Mouse (Mus musculus) forebrain, embryonic 12.5 days (tissue): Measurements from ENCODE around the gene Sec24a. TPM values are rescaled to one million over a fixed set of nuclear protein-coding genes. Genes with fewer than 3 reads are reported as not detected.
A peak's percentile ranks its signal among the peaks of the same experiment; 100 is the strongest.
"Not testable (repeated sequence)": the region's sequence is repeated elsewhere in the genome, so short reads cannot be mapped to it uniquely, and the experiment has no call there.

Source experiments
- ATAC-seq: fragments of 200-750 bp; cut with Nextera tagmentation; 2 replicates; pipeline ENCODE4 v1.8.0; 2017; ENCODE audit warnings: moderate TSS enrichment; ENCODE audit not compliant: low FRiP score
- H3K27ac ChIP-seq: fragments of 300-500 bp; sonication (generic); 2 replicates; pipeline ENCODE4 v1.5.1; 2016; ENCODE audit warnings: mild to moderate bottlenecking
- H3K27me3 ChIP-seq: fragments of 300-500 bp; sonication (generic); 2 replicates; pipeline ENCODE4 v1.6.1; 2016; ENCODE audit warnings: mild to moderate bottlenecking
- H3K36me3 ChIP-seq: fragments of 300-500 bp; sonication (generic); replicated peaks from 2 replicates; pipeline ENCODE4 v1.6.1; 2016; ENCODE audit warnings: mild to moderate bottlenecking
- H3K4me1 ChIP-seq: fragments of 300-500 bp; sonication (generic); 2 replicates; pipeline ENCODE4 v1.6.1; 2016
- H3K4me2 ChIP-seq: fragments of 300-500 bp; sonication (generic); 2 replicates; pipeline ENCODE4 v1.6.1; 2016; ENCODE audit warnings: mild to moderate bottlenecking, moderate library complexity
- H3K4me3 ChIP-seq: fragments of 300-500 bp; sonication (generic); replicated peaks from 2 replicates; pipeline ENCODE4 v1.5.1; 2016; ENCODE audit warnings: mild to moderate bottlenecking
- H3K9ac ChIP-seq: fragments of 300-500 bp; sonication (generic); 2 replicates; pipeline ENCODE4 v1.6.1; 2016; ENCODE audit warnings: mild to moderate bottlenecking
- H3K9me3 ChIP-seq: fragments of 300-500 bp; sonication (generic); 2 replicates; pipeline ENCODE4 v1.6.1; 2016
- WGBS: fragments of 180-500 bp; shearing (Covaris S2); methylation state at CpG from one replicate; pipeline ENCODE4 v1.1.7; 2016; 5-methylcytosine and 5-hydroxymethylcytosine counted together
- polyA plus RNA-seq: library from polyadenylated mRNA; unstranded; fragments of >200 nt; fragmentation: Nextera tagmentation; extraction: Ambion mirVana; gene quantifications from 2 replicates; pipeline ENCODE4 v1.2.1, GENCODE M21; 2016

The Sec24a gene
- polyA plus RNA-seq, 1 experiment from 2014 or later: 14.8 TPM

DNA sequence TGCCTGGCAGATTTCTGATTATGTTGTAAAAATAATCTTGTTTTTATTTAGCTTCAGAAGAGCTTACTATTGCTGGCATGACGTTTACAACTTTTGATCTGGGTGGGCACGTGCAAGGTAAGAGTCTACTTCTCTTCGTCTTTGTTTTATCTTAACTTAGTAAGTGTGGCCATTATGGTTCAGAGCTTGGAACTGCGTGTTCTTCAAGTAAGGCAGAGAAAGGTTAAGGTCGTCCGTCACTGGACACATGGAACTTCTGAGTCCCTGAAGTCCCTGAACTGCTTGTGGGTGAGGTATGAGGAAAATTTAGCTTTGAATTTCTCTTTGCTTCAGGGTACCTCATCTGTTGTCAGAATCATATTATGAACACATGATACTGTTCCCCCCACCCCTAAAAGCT, 19.3 kb upstream of the Sec24a start:
- H3K27ac ChIP-seq: no peak overlapping the region
- H3K4me3 ChIP-seq: no peak overlapping the region
- H3K27me3 ChIP-seq: no peaks in the 10 kb centered on the region
- no peaks in the 10 kb centered on the region for H3K4me1 ChIP-seq
- ATAC-seq: no peak
- H3K9ac ChIP-seq: no peak overlapping the region
- peaks cover 61% of the 10 kb centered on the region for H3K36me3 ChIP-seq
- WGBS: 93% methylated on average over 6 of the region's 6 CpGs
- 0 out of 2 replicates have a peak, but pooled peaks cover 3% of the 10 kb centered on the region for H3K9me3 ChIP-seq
- no peak overlapping the region for H3K4me2 ChIP-seq

DNA sequence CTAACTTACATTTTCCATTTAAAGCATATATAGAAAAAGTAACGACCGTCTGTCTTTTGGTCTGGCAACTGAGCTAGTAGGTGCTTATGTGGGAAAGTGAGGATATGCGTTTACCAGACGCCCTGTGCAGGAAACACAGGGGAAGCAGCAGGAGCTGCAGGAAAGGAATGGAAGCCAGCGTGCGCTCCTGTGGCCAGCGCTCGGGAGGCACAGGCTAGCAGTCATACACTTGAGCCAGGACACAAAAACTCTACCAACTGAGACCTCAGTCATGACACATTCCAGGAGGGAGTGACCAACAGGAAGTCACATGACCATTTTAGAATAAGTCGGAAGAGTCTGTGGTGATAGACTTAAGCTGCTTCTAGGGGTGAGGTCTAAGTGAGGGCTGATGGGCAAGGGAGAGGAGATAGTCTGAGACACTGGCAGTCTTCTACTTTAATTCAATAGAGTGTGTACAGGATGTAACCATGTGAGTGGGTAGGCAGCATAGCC, 17.4 kb upstream of the Sec24a start:
- H3K27me3 ChIP-seq: no peaks in the 10 kb centered on the region
- no peak overlapping the region for H3K27ac ChIP-seq
- 95% methylated on average over 9 of the region's 9 CpGs for WGBS
- no peak overlapping the region for H3K4me3 ChIP-seq
- no peak for ATAC-seq
- H3K4me2 ChIP-seq: no peak overlapping the region
- peaks cover 47% of the 10 kb centered on the region for H3K36me3 ChIP-seq
- no peak overlapping the region for H3K9ac ChIP-seq
- no peaks in the 10 kb centered on the region for H3K4me1 ChIP-seq
- 0 out of 2 replicates have a peak, but pooled peaks cover 1% of the 10 kb centered on the region for H3K9me3 ChIP-seq

DNA sequence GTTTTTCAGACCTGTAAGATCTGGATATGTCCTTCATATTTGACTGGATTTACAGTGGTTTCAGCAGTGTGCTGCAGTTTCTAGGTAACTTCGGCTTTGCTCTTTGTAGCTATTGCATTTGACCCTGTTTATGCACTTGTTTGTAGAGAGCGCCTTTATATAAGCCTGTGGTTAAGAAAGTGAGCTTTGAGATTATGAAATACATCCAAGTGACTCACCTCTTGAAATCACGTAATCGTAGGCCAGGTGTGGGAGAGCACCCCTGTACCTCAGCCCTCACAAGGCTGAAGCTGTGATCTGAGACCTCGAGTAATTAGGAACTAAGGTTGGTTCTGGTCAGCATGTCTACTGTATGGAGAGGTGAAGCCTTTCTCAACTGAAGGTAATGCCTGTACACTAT, 14.0 kb upstream of the Sec24a start:
- Histone ChIP-seq H3K4me2 (no peak overlapping the region), H3K9ac (no peak overlapping the region)
- ATAC-seq: no peak

DNA sequence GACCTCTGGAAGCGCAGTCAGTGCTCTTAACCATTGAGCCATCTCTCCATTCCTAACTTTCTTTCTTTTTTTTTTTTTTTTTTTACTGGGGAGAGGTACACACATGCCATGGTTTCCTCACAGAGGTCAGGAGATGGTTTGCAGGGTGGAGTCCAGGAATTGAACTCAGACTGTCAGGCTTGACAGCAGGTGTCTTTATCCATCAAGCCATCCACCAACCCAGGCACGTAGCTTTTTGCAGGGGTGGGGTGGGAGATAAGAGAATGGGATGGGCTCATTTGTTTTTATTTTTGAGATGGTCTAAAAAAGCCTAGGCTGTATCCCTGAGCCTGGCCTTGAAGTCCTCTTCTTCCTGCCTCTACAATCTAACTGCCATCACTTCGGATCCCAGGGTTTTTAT, 12.1 kb upstream of the Sec24a start:
- H3K9me3 ChIP-seq: no peaks in the 10 kb centered on the region
- H3K27ac ChIP-seq: no peak overlapping the region
- no peak overlapping the region for H3K9ac ChIP-seq
- H3K4me2 ChIP-seq: no peak overlapping the region
- 89% methylated on average over 3 of the region's 3 CpGs for WGBS
- H3K27me3 ChIP-seq: no peaks in the 10 kb centered on the region
- no peaks in the 10 kb centered on the region for H3K4me1 ChIP-seq
- H3K36me3 ChIP-seq: peaks cover 9% of the 10 kb centered on the region
- H3K4me3 ChIP-seq: no peak overlapping the region
- no peak for ATAC-seq

More for the DNA sequence above, 14.0 kb upstream of the Sec24a start:
- Histone ChIP-seq H3K27ac (no peak overlapping the region), H3K9me3 (no peaks in the 10 kb centered on the region), H3K4me1 (no peaks in the 10 kb centered on the region), H3K4me3 (no peak overlapping the region), H3K36me3 (peaks cover 28% of the 10 kb centered on the region), H3K27me3 (no peaks in the 10 kb centered on the region)
- 96% methylated on average over 5 of the region's 5 CpGs for WGBS

DNA sequence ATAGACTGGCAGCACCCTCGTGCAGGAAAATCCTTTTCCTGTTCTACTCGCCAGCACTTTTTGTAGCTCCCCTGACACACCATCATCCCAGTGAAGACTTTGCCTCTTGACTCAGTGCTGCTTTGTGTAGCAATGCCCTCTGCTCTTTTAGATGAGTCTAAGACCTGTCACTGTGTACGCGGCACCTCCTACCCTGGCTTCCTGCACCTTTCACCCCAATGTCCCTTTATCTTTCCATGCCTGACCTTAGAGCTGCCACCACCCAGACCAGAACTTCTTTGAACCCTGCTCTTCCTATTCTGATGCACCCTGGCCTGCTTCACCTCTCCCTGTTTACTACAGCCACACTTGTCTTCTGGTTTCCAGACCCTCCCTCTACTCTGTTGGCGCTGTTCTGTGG, 4.9 kb upstream of the Sec24a start:
- H3K36me3 ChIP-seq: no peaks in the 10 kb centered on the region
- no peak overlapping the region for H3K4me2 ChIP-seq
- H3K27ac ChIP-seq: no peak overlapping the region
- H3K27me3 ChIP-seq: no peaks in the 10 kb centered on the region
- H3K9ac ChIP-seq: no peak overlapping the region
- no peaks in the 10 kb centered on the region for H3K9me3 ChIP-seq
- WGBS: 83% methylated on average over 5 of the region's 5 CpGs
- no peak for ATAC-seq
- H3K4me3 ChIP-seq: no peak overlapping the region
- H3K4me1 ChIP-seq: peaks cover 10% of the 10 kb centered on the region

DNA sequence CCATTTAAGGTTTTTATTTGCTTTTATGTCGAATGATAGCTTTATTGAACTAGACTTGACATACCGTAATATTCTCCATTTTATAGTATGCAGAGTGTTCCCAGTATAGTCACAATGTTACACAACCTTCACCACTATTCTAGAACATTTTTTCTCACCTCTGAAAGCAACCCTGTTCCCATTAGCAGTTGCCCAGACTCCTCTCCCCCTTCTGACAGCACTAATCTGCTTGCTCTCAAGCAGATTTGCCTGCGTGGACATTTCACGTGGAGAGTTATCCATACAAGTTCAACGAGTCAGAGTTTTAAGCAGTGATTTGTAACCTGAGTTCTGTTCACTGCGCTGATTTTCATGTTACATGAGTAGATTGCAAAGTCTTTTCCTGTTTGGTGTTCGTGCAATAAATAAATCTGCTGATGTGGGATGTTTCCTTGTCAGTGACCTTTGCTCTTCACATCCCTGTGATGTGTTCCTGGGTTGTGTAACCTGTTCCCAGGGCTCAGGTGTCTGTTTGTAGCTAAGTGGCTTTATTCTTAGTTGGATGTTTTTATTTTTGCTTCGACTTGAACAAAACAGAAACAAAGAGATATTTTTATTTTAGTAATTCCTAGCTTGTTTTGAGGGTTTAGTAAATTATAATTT, 4.3 kb upstream of the Sec24a start:
- no peaks in the 10 kb centered on the region for H3K36me3 ChIP-seq
- H3K4me3 ChIP-seq: no peak overlapping the region
- H3K4me2 ChIP-seq: no peak overlapping the region
- H3K9me3 ChIP-seq: no peaks in the 10 kb centered on the region
- no peak overlapping the region for H3K27ac ChIP-seq
- no peak overlapping the region for H3K9ac ChIP-seq
- no peaks in the 10 kb centered on the region for H3K27me3 ChIP-seq
- 84% methylated on average over 8 of the region's 8 CpGs for WGBS
- H3K4me1 ChIP-seq: peaks cover 14% of the 10 kb centered on the region
- ATAC-seq: no peak

DNA sequence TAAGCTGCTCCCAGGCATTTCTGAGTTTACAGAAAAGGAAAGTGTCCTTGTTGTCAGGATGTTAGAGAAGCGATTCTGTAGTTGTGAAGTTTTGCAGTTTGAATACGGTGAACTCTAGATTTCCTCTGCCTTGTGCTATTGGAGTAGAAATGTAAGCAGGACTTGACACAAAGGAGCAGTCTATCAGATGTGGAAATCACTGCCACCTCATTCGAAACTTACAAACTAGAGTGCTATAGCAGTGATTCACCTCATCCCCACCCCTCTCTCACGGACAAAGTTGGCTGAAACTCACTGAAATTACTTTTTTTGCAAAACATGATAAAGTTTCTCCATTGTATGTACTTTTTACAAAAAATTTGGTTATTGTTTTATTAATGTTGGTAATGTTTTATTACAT, 1.4 kb upstream of the Sec24a start:
- Histone ChIP-seq H3K4me2 (peak overlapping the region; percentile 87), H3K36me3 (no peaks in the 10 kb centered on the region), H3K9ac (no peak overlapping the region), H3K4me1 (peaks cover 14% of the 10 kb centered on the region), H3K9me3 (no peaks in the 10 kb centered on the region), H3K27me3 (peaks cover 7% of the 10 kb centered on the region; the same call in 1 of the 2 replicates), H3K27ac (no peak overlapping the region), H3K4me3 (0 out of 2 replicates have a peak overlapping the region, but pooled peaks have one; percentile 91)
- 83% methylated on average over 4 of the region's 4 CpGs for WGBS
- no peak for ATAC-seq

DNA sequence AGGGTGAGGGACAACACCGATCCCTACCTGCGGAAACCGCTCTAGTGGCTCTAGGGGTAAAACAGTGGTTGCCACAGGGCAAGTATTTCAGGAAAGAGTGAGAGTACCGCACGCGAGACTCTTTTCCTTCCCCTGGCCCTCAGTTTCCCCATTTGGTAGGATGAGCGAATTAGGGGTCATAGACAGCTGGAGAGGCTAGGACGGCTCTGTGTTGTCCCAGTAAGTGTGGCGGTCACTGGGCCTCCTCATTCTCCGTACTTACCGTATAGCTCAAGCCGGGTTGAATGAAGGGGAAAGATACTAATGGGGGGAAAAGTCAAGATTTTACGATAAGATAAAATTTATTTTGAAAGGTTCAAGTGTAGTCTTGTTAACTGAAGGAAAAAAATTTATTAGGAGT, 521 bp upstream of the Sec24a start:
- Histone ChIP-seq H3K9ac (peak overlapping the region; percentile 74), H3K4me2 (peak overlapping the region; percentile 87), H3K4me3 (peak overlapping the region; percentile 91), H3K9me3 (no peaks in the 10 kb centered on the region), H3K4me1 (peaks cover 14% of the 10 kb centered on the region), H3K27me3 (peaks cover 10% of the 10 kb centered on the region; the same call in 1 of the 2 replicates), H3K27ac (no peak overlapping the region), H3K36me3 (no peaks in the 10 kb centered on the region)
- 7% methylated on average over 13 of the region's 13 CpGs for WGBS
- peak; percentile 23; the same call in 1 of the 2 replicates for ATAC-seq

DNA sequence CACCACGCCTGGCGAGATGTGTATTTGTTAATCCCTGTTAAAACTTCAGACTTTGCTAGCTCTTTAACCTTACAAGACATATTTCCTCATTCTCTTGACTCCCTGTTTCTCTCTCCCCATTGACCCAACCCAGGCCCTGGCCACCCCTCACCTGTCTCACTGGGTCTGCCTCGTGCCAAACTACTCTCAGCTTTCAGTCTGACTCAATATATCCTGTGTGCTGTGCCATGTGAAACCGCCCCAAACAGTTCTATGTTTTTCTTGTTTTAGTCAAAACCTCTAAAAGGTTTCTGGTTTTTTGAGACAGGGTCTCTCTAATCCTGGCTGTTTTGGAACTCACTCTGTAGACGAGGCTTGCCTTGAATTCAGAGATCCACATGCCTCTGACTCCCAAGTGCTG, 2.2 kb downstream of the Sec24a start:
- Histone ChIP-seq H3K27ac (no peak overlapping the region), H3K36me3 (no peaks in the 10 kb centered on the region), H3K4me3 (no peak overlapping the region), H3K9ac (no peak overlapping the region), H3K27me3 (peaks cover 10% of the 10 kb centered on the region; the same call in 1 of the 2 replicates), H3K9me3 (no peaks in the 10 kb centered on the region), H3K4me1 (peaks cover 20% of the 10 kb centered on the region), H3K4me2 (no peak overlapping the region)
- ATAC-seq: no peak
- 74% methylated on average over 5 of the region's 5 CpGs for WGBS

DNA sequence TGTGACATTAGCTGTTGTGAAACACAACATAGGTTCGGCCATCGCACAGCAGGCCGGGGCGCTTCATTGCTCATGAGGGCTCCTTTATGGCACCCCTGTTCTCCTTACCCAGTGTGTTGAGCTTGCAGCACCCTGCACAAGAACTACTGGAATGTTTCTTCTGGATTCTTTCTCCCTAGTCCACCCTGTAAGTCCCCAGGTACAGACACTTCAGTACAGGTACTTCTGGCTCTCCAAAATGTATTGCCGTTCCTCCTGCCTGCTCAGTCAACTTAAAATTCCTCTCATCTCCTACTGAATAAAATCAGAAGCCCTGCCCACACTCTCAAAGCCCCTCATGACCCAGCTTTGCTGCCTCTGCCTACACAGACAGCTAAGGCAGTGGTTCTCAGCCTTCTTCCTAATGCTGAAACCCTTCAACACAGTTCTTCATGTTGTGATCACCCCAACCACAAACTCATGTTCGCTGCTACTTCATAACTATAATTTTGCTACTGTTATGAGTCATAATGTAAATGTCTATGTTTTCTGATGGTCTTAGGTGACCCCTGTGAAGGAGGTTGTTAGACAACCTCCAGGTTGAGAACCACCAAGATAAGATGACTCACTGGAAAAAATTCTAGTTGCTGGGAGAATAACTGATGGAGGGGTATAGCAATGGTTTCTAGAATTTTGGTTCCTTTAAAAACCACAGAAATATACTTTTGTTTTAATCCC, 3.3 kb downstream of the Sec24a start:
- Histone ChIP-seq H3K36me3 (no peaks in the 10 kb centered on the region), H3K9me3 (no peaks in the 10 kb centered on the region), H3K27ac (no peak overlapping the region), H3K4me1 (peaks cover 26% of the 10 kb centered on the region), H3K4me3 (no peak overlapping the region), H3K9ac (no peak overlapping the region), H3K4me2 (no peak overlapping the region), H3K27me3 (peaks cover 10% of the 10 kb centered on the region; the same call in 1 of the 2 replicates)
- no peak for ATAC-seq
- 83% methylated on average over 6 of the region's 6 CpGs for WGBS

DNA sequence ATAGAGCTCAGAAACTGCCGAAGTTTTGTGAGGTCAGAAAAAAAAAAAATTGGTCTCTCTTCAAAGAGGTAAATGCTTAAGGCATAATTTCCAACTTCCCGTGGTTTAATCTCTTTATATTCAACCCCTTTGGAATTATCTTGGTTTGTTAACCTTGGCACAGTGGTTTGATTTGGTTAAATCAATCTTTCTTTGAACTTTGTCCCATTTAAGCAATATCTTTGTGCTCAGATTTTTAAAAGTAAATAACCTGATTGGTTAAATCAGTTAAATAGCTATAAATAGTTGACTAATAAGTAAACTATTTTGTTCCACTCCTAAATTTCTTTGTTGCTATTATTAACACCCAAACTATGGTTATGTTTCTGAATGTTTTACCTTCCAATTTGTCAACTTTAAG, 4.2 kb downstream of the Sec24a start:
- H3K9me3 ChIP-seq: no peaks in the 10 kb centered on the region
- no peak overlapping the region for H3K4me3 ChIP-seq
- WGBS: 88% methylated on average over 2 of the region's 2 CpGs
- no peaks in the 10 kb centered on the region for H3K36me3 ChIP-seq
- peaks cover 26% of the 10 kb centered on the region for H3K4me1 ChIP-seq
- H3K27me3 ChIP-seq: peaks cover 10% of the 10 kb centered on the region; the same call in 1 of the 2 replicates
- H3K27ac ChIP-seq: no peak overlapping the region
- no peak for ATAC-seq
- no peak overlapping the region for H3K9ac ChIP-seq
- no peak overlapping the region for H3K4me2 ChIP-seq

DNA sequence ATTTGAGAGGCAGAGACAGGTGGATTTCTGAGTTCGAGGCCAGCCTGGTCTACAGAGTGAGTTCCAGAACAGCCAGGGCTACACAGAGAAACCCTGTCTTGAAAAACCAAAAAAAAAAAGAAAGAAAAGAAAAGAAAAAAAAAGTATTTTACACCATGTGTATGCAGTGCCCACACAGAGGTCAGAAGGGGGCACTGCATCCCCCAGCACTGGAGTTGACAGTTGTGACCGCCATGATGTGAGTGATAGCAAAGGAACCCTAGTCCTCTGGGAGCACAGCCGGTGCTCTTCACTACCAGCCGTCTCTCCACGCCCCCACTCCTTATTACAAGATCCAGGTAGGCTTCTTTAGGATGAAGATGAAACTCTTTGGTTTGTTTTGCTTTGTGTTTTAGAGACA, 5.2 kb downstream of the Sec24a start:
- not testable (repeated sequence) for H3K36me3 ChIP-seq, H3K9ac ChIP-seq, ATAC-seq, H3K27ac ChIP-seq, H3K4me3 ChIP-seq, H3K9me3 ChIP-seq, H3K4me2 ChIP-seq
- WGBS: 87% methylated on average over 5 of the region's 5 CpGs
- Histone ChIP-seq H3K4me1 (peaks cover 30% of the 10 kb centered on the region), H3K27me3 (peaks cover 10% of the 10 kb centered on the region; the same call in 1 of the 2 replicates)
